Mouse (Mus musculus) bone marrow macrophage, adult 2 months (primary cell): Measurements from ENCODE around the gene Crlf1.

ENCODE experiments used
- CTCF ChIP-seq: IDR thresholded peaks from 2 replicates; pipeline ENCODE4 v1.5.1; 2012; ENCODE audit warnings: low read depth, mild to moderate bottlenecking, low read length, moderate library complexity
- POLR2A ChIP-seq: IDR thresholded peaks from 2 replicates; pipeline ENCODE4 v1.6.1; 2012; ENCODE audit warnings: mild to moderate bottlenecking, low read depth, low read length, borderline replicate concordance

DNA sequence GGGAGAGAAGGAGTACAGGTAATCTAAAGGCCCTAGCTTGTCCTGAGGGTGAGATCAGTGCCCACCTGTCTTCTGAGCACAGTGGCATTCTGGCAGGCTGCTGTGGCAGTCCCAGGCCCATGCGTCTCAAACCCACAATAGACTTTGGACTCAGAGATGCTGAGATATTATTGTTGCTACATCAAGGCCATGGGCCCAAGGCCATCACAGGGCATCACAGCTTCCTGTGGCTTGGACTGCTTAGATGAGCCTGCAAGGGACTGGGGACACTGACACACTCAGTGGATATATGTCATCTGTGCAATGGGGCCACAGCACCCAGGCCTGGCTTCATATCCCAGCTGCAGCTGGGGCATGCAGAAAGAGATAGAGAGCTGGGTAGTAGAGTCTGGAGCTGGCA, 36.0 kb upstream of the Crlf1 start:
- TF ChIP-seq CTCF (no peak), POLR2A (no peak)
